Mouse (Mus musculus) liver, postnatal 0 days (tissue): ENCODE results near the gene Madcam1.

ENCODE experiments used
- CTCF ChIP-seq: sonication (generic); IDR thresholded peaks from 2 replicates; pipeline ENCODE4 v1.5.1; 2016; ENCODE audit warnings: antibody characterized with exemption, low read depth
- EP300 ChIP-seq: IDR thresholded peaks from 2 replicates; pipeline ENCODE4 v1.6.1; 2016; ENCODE audit warnings: antibody characterized with exemption, low read depth, mild to moderate bottlenecking

DNA sequence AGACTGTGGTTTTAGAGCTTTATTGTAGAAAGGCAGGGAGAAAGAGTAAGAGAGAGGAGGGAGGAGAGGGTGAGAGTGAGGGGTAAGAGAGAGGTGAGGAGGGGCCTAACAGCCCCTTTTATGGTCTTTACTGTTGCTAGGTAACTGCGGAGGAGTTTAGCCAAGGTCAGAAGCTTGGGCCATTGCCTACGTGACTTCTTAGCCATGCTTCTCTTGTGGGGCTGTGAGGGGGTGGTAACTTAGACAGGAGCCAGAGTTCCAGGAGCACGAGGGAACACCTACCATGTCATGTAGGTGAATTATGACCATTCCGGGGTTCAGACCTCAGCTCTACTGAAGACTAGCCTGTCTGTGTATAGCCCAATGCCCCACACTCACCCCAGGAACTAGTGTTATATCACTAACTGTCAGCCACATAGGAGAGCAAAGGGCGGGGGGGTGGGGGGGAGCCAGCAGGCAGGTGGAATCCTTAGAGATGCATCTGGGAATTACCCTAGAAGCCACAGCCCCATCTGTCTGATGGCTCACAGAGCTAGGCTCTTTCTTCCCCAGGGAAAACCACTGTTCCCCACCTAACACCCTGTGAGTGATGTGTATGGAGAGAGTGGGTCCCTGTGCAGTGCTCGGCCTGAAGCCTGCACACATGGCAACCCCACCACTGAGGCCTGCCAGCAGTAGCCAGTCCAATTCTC lies 7.2 kb downstream of the Madcam1 start:
- TF ChIP-seq EP300 = no peak
- TF ChIP-seq CTCF = no peak
